Mouse (Mus musculus): ENCODE measurements around the gene Ddx19b.
"Not testable (repeated sequence)": the region's sequence is repeated elsewhere in the genome, so short reads cannot be mapped to it uniquely, and the experiment has no call there.

Gene Ddx19b

DNA sequence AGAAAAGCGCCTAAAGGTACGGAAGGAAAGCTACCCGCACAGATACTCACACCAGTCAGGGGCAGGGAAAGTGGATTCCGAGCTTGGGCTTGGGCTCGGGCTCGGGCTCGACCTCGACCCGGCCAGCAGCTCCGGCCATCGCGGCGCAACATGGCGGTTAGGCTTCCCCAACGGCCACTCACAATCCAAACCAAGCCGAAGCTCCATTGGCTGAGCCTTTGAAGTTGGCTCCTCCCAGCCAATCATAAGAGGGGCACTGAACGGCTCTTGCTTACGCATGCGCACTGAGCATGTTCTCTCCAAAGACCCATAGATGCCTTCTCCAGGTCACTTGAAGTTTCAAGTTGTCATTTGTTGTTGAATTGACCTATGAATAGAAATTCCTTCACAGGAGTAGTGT, at the start of gene Ddx19b:
Gene Ddx19b (minus strand): TSS at position 180 of the 400 bp plus-strand sequence.
- no peak for DNase-seq (ENCODE audit: low spot score)

- no peak for DNase-seq (ENCODE audit: low spot score)
Observed at GRCm38 (mm10) chr8:111079861-111080271, 48.3 kb upstream of the Ddx19b start.

GRCm38 (mm10) chr8:111079461-111079860, 47.9 kb upstream of the Ddx19b start:
- DNase-seq (ENCODE audit: low spot score) = no peak

DNA sequence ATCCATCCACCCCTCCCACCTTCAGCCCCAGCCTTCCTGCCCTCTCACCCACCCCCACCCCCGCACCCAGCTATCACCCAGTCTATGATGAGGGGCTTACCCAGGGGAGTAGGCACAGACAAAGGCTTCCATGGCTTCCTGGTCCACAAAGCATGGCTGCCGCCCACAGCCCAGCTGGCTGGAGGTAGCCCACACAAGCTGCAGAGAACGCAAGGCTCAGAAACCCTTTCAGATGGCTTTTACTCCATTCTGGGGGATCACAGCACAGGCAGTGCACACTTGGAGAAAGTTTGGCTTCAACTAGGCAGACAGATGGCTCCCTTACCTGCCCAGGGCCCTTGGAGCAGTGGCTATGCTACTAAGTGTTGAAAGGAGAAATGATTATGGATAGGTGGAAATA, 44.4 kb upstream of the Ddx19b start:
- DNase-seq (ENCODE audit: low spot score) = no peak

DNA sequence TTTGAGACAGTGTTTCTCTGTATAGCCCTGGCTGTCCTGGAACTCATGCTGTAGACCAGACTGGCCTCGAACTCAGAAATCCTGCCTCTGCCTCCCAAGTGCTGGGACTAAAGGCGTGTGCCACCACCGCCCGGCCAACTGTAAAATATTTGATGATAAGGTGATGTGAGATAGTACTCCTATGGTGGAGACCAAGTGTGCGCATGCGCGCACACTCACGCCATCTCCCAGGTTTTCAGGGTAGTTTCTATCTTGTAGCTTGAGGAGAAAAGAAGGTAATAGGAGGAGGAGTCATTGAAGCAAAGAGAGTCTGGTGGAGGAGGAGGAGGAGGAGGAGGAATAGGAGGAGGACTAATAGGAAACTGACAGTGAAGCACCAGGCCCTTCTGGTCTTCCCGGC, 37.1 kb upstream of the Ddx19b start:
- DNase-seq (ENCODE audit: low spot score) = not testable (repeated sequence)

GRCm38 (mm10) chr8:111067439-111067838, 35.9 kb upstream of the Ddx19b start:
- DNase-seq (ENCODE audit: low spot score) = no peak

DNA sequence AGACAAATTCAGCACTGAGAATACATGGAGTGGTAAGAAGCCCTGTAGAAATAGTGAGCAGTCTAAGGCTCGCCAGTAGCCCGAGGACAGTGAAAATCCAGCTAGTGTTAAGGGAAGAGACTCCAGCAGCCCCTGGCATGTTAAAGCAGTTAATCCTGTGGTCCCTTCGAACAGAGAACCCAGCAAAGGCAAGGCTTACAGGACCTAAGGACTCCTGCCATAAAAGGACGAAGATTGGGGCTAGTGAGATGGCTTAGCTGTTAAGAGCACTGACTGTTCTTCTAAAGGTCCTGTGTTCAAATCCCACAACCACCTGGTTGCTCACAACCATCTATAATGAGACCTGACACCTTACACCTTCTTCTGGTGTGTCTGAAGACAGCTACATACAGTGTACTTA, 34.8 kb upstream of the Ddx19b start:
- no peak for DNase-seq (ENCODE audit: low spot score)

GRCm38 (mm10) chr8:111062893-111063292, 31.3 kb upstream of the Ddx19b start:
- DNase-seq (ENCODE audit: low spot score) = no peak

GRCm38 (mm10) chr8:111062072-111062757, 30.7 kb upstream of the Ddx19b start:
- DNase-seq (ENCODE audit: low spot score) = peak; percentile 47

DNA sequence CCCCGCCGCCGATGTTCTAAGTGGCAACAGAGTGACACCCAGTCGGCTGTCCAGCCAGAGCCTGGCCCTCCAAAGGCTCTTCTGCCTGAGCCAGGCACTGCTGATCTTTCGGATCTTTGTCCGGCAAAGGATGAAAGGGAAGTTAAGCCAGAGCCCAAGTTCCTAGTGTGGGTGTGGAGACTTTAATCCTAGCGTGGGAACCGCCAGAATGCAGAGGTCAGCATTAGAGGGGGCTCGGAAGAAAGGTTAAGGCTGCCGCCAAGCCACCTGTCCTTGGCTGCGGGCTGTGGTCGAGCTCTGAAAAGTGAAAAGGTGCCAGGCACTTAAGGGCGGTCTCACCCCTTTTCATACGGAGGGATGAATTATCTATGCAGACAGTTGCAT, 30.1 kb upstream of the Ddx19b start:
- no peak for DNase-seq (ENCODE audit: low spot score)

DNA sequence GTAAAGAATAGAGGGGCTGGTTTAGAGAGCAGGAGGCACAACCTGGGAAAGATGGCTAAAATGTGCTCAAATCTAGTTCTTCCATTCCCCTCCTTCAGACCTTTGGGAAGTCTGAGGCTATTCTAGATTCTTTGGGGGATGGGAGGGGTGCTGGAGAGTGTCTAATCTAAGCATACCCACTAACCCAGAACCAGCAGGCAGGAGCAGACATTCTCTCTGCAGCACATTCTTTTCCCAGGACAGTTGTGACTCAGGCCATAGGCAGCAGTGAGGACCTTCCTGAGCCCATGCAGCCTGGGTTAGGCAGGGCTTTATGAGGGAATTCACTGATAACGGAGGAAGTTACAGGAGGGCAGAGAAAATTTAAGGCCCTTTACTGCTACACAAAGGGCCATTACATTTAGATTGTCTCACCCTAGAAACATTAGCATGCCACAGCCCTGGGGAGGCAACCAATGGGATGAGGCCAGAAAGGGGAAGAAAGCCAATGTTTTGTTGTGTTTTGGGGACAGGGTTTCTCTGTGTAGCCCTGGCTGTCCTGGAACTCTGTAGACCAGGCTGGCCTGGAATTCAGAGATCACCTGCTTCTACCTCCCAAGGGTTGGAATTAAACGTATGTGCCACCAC, 27.5 kb upstream of the Ddx19b start:
- no peak for DNase-seq (ENCODE audit: low spot score)

DNA sequence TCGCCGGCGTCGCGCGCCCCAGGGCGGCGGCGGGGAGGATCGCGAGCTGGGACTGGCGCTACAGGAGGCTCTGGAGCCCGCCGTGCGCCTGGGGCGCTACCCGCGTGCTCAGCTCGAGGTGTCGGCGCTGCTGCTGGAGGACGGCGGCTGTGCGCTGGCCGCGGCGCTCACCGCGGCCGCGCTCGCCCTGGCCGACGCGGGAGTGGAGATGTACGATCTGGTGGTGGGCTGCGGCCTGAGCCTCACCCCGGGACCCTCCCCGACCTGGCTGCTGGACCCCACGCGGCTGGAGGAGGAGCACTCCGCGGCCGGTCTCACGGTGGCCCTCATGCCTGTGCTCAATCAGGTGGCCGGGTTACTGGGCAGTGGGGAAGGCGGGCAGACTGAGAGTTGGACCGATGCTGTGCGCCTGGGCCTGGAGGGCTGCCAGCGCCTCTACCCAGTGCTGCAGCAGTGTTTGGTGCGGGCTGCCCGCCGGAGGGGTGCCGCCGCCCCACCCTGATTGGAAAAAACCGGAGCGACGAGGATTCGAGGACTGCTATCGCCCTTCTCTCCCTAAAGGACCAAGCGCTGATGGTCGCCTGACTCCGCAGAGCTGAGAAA, 25.2 kb upstream of the Ddx19b start:
- no peak for DNase-seq (ENCODE audit: low spot score)

- DNase-seq (ENCODE audit: low spot score) = peak; percentile 60
Observed at GRCm38 (mm10) chr8:111056158-111056663, 24.7 kb upstream of the Ddx19b start, which contains the start of gene Exosc6. Exosc6 (plus strand) TSS chr8:111056339.

- DNase-seq (ENCODE audit: low spot score) = no peak
Observed at GRCm38 (mm10) chr8:111055661-111056060, 24.1 kb upstream of the Ddx19b start.

GRCm38 (mm10) chr8:111055031-111055634, 23.6 kb upstream of the Ddx19b start:
- DNase-seq (ENCODE audit: low spot score) = no peak

GRCm38 (mm10) chr8:111053827-111054518, 22.4 kb upstream of the Ddx19b start:
- no peak for DNase-seq (ENCODE audit: low spot score)

DNA sequence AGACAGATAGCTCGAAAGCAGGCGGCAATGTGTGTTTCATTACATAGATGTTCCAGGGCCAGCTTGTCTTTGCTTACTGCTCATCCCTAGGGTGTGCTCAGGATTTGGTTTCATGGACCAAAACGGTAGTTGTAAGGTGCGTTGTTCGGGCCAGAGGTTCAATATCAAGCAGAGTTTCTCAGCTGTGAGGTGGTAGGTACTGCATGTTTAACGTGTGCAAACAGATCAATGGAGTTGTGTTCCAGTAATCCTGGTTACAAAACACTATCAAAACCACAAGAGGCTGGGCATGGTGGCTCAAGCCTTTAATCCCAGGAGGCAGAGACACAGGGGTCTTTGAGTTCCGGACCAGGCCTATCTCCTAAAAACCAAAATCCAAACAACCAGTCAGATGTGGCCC, 17.6 kb upstream of the Ddx19b start:
- DNase-seq (ENCODE audit: low spot score) = no peak

DNA sequence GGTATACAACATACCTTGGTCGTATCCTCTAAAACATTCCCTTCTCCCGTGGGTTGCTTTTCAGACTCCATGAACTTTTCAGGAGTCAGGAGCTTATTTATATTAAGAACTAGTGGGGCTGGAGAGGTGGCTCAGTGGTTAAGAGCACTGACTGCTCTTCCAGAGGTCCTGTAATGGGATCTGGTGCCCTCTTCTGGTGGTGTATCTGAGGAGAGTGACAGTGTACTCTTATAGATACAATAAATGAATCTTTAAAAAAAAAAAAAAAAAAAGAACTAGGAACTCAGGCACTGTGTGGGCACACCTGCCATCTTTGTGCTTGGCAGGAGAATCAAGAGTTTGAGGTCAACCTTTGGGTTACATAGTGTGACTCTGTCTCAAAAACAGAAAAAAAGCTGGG, 17.1 kb upstream of the Ddx19b start:
- DNase-seq (ENCODE audit: low spot score) = no peak

GRCm38 (mm10) chr8:111044003-111044734, 12.6 kb upstream of the Ddx19b start:
- no peak for DNase-seq (ENCODE audit: low spot score)

DNA sequence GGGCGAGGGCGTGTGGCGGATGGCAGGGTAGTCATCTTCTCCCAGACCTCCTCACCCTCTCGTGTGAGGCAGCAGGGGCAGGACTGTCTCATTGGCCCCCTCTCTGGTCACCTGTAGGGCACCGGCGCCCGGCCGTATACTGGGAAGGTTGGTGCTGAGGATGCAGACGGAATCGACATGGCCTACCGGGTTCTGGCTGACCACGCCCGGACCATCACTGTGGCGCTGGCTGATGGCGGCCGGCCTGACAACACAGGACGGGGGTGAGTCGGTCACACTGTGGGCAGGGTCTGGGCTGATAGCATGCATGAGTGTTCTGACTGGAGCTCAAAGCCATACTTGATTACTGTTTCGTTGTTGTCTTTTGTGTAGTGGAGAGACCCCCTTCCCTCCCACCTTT, 11.0 kb upstream of the Ddx19b start:
- DNase-seq (ENCODE audit: low spot score) = no peak

DNA sequence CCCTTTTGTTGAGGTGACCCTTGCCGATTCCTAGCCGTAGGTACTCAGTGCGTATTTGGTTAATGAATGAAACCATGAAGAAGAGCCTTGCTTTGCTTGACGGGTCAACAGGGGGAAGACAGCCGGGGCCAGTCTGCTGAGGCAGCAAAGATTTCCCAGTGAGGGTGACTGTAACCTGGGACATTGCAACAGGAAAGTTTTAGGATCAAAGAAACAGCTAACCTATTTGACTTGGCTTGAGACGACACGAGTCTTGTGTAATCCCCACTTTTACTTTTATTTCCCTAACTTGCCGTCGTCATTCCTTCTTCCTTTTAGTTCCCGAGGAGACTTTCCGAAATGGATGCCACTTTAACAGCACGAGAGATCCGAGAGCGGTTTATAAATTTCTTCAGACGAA, 5.0 kb upstream of the Ddx19b start:
- no peak for DNase-seq (ENCODE audit: low spot score)

GRCm38 (mm10) chr8:111034276-111034675, 2.7 kb upstream of the Ddx19b start:
- DNase-seq (ENCODE audit: low spot score) = no peak
